Mouse (Mus musculus): Measurements from ENCODE around the gene Ddc.

GRCm38 (mm10) chr11:11820737-11821136 is 77.2 kb downstream of the Ddc start:
- no peak for TF ChIP-seq POLR2AphosphoS5 (IDR thresholded peaks at IDR 0.05; ENCODE audit: insufficient replicate concordance, low read depth, low read length)
- TF ChIP-seq CTCF (IDR thresholded peaks at IDR 0.05; ENCODE audit: low read depth, low read length), result no peak
- TF ChIP-seq TAL1 (conservative IDR thresholded peaks at IDR 0.05; ENCODE audit: low read depth, low read length), result no peak
